Mouse (Mus musculus) heart, embryonic 10.5 days (tissue): ENCODE measurements at regions not wholly inside any gene's neighbourhood (a gene's known extent, or its start where the extent isn't known, plus 50 kb on each side); places are given as distances from the start of the nearest gene placed in this dataset.

Experiments used
- DNase-seq: peaks from one replicate; pipeline ENCODE4 v3.0.0-alpha.2; 2017; ENCODE audit warnings: low spot score
- H3K27ac ChIP-seq: fragments of 300-500 bp; sonication (generic); 2 replicates; pipeline ENCODE4 v1.5.1; 2016; ENCODE audit warnings: mild to moderate bottlenecking
- H3K27me3 ChIP-seq: fragments of 300-500 bp; sonication (generic); 2 replicates; pipeline ENCODE4 v1.6.1; 2016; ENCODE audit warnings: mild to moderate bottlenecking; ENCODE audit not compliant: poor library complexity, insufficient read depth, severe bottlenecking
- H3K36me3 ChIP-seq: fragments of 300-500 bp; sonication (generic); 2 replicates; pipeline ENCODE4 v1.6.1; 2016; ENCODE audit warnings: mild to moderate bottlenecking, moderate library complexity
- H3K4me1 ChIP-seq: fragments of 300-500 bp; sonication (generic); 2 replicates; pipeline ENCODE4 v1.6.1; 2016; ENCODE audit warnings: mild to moderate bottlenecking
- H3K4me3 ChIP-seq: fragments of 300-500 bp; sonication (generic); 2 replicates; pipeline ENCODE4 v1.5.1; 2016; ENCODE audit warnings: mild to moderate bottlenecking, moderate library complexity
- H3K9me3 ChIP-seq: fragments of 300-500 bp; sonication (generic); 2 replicates; pipeline ENCODE4 v1.6.1; 2016; ENCODE audit warnings: mild to moderate bottlenecking, moderate library complexity
- WGBS: fragments of 180-500 bp; shearing (Covaris S2); methylation state at CpG from one replicate; pipeline ENCODE4 v1.1.7; 2016; 5-methylcytosine and 5-hydroxymethylcytosine counted together

- H3K4me3 ChIP-seq, result no peak overlapping the region
- H3K4me1 ChIP-seq, result peaks cover 4% of the 10 kb centered on the region; the same call in 1 of the 2 replicates
- WGBS, result 40% methylated on average over 8 of the region's 9 CpGs
- peak overlapping the region; percentile 67; the same call in 1 of the 2 replicates for H3K27ac ChIP-seq
- no peaks in the 10 kb centered on the region for H3K9me3 ChIP-seq
- DNase-seq, result no peak
- H3K36me3 ChIP-seq, result no peaks in the 10 kb centered on the region
- no peaks in the 10 kb centered on the region for H3K27me3 ChIP-seq
Observed at GRCm38 (mm10) chr16:76216184-76216583, 157.4 kb downstream of the Nrip1 start.

- Histone ChIP-seq H3K9me3 (no peaks in the 10 kb centered on the region), H3K27me3 (no peaks in the 10 kb centered on the region), H3K36me3 (no peaks in the 10 kb centered on the region), H3K27ac (peak overlapping the region; percentile 23; the same call in 1 of the 2 replicates), H3K4me3 (no peak overlapping the region), H3K4me1 (peaks cover 4% of the 10 kb centered on the region; the same call in 1 of the 2 replicates)
- DNase-seq, result no peak
- WGBS, result 65% methylated on average over 5 of the region's 5 CpGs
Observed at GRCm38 (mm10) chr16:76215558-76215957, 158.1 kb downstream of the Nrip1 start.

- no peak for DNase-seq
- Histone ChIP-seq H3K27ac (no peak overlapping the region), H3K36me3 (no peaks in the 10 kb centered on the region), H3K27me3 (no peaks in the 10 kb centered on the region), H3K9me3 (no peaks in the 10 kb centered on the region), H3K4me3 (no peak overlapping the region), H3K4me1 (no peaks in the 10 kb centered on the region)
- 50% methylated on average over 11 of the region's 11 CpGs for WGBS
Observed at GRCm38 (mm10) chr16:76201773-76202571, 171.7 kb downstream of the Nrip1 start.

DNA sequence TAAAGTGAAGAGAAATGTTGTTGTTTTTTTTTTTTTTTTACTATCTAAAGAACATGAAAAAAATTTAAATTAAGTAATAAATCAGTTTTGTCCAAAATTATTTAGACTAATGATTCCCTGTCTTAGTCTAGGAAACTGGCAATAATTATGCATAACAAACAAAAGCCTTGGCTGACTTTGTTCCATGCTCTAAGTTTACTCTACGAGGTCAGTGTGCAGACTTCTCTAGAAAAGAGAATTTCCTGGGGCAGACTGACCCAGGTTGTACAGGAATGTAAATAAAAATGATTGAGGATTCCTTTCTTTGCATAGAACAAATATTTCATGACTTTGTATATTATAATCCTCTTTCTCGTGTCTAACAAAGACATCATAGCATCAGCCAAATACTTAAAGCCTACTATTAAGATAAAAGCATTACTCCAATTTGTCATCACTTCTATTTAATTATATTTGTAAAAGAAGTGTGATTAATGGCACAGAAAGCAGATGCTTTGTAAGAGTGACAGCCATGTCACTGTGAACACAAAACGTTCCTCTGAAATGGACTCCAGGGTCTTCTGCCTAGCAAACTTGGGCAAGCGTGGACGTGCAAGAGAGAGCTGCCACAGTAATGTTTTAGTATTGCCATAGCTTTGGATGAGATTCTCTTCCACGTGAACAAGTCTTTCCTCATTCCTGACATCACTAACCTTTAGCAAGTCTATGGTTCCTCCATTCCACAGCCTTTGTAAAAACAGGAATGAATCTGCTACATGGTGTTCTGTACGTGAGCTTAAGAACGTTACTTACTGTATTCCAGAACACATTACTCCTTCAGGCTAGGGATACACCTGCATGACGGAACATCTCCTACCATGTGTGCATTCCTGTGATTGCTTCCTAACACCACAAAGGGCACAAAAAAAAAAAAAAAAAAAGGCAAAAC is 172.6 kb downstream of the Nrip1 start:
- WGBS, result 76% methylated on average over 9 of the region's 9 CpGs

GRCm38 (mm10) chr16:76200268-76200667 is 173.4 kb downstream of the Nrip1 start:
- no peaks in the 10 kb centered on the region for H3K27me3 ChIP-seq
- DNase-seq, result no peak
- no peaks in the 10 kb centered on the region for H3K36me3 ChIP-seq
- no peaks in the 10 kb centered on the region for H3K9me3 ChIP-seq
- H3K27ac ChIP-seq, result no peak overlapping the region
- no peaks in the 10 kb centered on the region for H3K4me1 ChIP-seq
- WGBS, result 66% methylated on average over 3 of the region's 3 CpGs
- H3K4me3 ChIP-seq, result no peak overlapping the region

More for the DNA sequence above, 172.6 kb downstream of the Nrip1 start:
- Histone ChIP-seq H3K27me3 (no peaks in the 10 kb centered on the region), H3K27ac (no peak overlapping the region), H3K9me3 (no peaks in the 10 kb centered on the region), H3K36me3 (no peaks in the 10 kb centered on the region), H3K4me1 (no peaks in the 10 kb centered on the region), H3K4me3 (no peak overlapping the region)
- DNase-seq, result no peak

GRCm38 (mm10) chr16:76199006-76199405 is 174.6 kb downstream of the Nrip1 start:
- 81% methylated on average over 3 of the region's 3 CpGs for WGBS
- no peak overlapping the region for H3K4me3 ChIP-seq
- H3K9me3 ChIP-seq, result no peaks in the 10 kb centered on the region
- DNase-seq, result no peak
- H3K4me1 ChIP-seq, result no peaks in the 10 kb centered on the region
- no peaks in the 10 kb centered on the region for H3K36me3 ChIP-seq
- H3K27ac ChIP-seq, result no peak overlapping the region
- H3K27me3 ChIP-seq, result no peaks in the 10 kb centered on the region

GRCm38 (mm10) chr16:76194291-76194690 is 172.2 kb upstream of the Samsn1 start:
- DNase-seq, result no peak
- Histone ChIP-seq H3K4me1 (no peaks in the 10 kb centered on the region), H3K36me3 (no peaks in the 10 kb centered on the region), H3K27ac (no peak overlapping the region), H3K27me3 (no peaks in the 10 kb centered on the region), H3K4me3 (no peak overlapping the region), H3K9me3 (no peaks in the 10 kb centered on the region)
- WGBS, result 73% methylated on average over 2 of the region's 2 CpGs

DNA sequence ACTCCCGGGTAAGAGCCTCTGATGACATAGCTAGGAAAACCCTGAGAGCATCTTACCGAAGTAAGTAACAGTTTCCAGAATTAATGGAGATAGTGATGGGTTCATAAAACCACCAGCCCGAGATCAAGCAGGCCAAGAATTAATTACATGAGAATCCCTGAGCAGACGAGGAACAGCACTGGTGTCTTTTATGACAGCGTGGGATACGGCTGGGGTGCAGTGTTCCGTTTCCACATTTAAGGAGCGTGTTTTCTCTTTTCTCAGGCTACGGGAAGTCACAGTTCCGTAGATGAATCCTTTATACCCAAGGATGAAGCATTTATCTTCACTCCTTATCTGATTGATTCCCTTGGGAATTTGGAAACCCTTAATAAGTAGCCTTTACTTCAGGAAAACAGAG is 169.1 kb upstream of the Samsn1 start:
- Histone ChIP-seq H3K4me1 (no peaks in the 10 kb centered on the region), H3K27ac (no peak overlapping the region), H3K9me3 (no peaks in the 10 kb centered on the region), H3K36me3 (no peaks in the 10 kb centered on the region), H3K4me3 (no peak overlapping the region), H3K27me3 (no peaks in the 10 kb centered on the region)
- DNase-seq, result no peak
- WGBS, result 89% methylated on average over 10 of the region's 10 CpGs

- Histone ChIP-seq H3K27ac (no peak overlapping the region), H3K9me3 (no peaks in the 10 kb centered on the region), H3K4me1 (no peaks in the 10 kb centered on the region), H3K27me3 (no peaks in the 10 kb centered on the region), H3K4me3 (no peak overlapping the region), H3K36me3 (no peaks in the 10 kb centered on the region)
- DNase-seq, result no peak
- 84% methylated on average over 2 of the region's 2 CpGs for WGBS
Observed at GRCm38 (mm10) chr16:76183556-76183955, 161.5 kb upstream of the Samsn1 start.

DNA sequence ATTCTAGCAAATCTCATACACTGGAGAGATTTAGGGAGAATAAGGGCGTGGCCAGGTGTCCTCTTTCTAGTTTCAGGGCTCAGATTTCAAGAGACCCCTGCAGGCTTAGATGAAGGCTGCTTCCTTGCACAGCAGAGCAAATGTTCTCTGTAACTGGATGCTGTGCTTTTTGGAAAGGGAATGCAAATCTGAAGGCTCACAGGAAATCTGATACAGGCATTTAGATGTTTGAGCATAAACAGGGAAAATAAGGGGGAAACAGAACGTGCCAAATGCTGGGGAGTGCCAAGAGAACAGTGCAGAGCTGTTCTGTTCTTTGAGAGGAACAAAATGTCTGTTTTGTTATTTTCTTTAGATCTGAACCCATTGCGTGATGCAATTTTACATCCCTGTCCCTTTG is 161.0 kb upstream of the Samsn1 start:
- 27% methylated on average over 3 of the region's 3 CpGs for WGBS
- Histone ChIP-seq H3K4me3 (no peak overlapping the region), H3K4me1 (no peaks in the 10 kb centered on the region), H3K27ac (no peak overlapping the region), H3K9me3 (no peaks in the 10 kb centered on the region), H3K36me3 (no peaks in the 10 kb centered on the region), H3K27me3 (no peaks in the 10 kb centered on the region)
- no peak for DNase-seq

GRCm38 (mm10) chr16:76181596-76181995 is 159.5 kb upstream of the Samsn1 start:
- DNase-seq, result no peak
- Histone ChIP-seq H3K9me3 (no peaks in the 10 kb centered on the region), H3K4me3 (no peak overlapping the region), H3K27ac (no peak overlapping the region), H3K27me3 (no peaks in the 10 kb centered on the region), H3K4me1 (no peaks in the 10 kb centered on the region), H3K36me3 (no peaks in the 10 kb centered on the region)
- WGBS, result 81% methylated on average over 3 of the region's 3 CpGs

DNA sequence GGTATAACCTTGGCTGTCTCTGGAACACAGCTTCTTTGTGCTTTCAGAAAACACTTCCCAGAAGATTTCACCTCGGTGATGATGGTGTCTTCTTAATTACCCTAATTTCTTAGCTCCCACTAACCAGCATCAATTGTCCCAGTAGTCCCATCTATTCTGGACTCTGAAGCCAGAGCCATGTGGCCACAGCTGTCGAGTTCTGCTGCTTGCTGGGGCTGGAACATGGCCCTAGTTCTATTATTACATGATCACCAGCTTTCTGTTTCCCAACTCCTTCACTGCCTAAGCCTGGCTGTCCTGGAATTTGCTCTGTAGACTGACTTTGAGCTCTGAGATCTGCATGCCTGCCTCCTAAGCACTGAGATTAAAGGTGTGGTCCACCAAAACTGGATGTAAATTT is 145.6 kb upstream of the Samsn1 start:
- no peaks in the 10 kb centered on the region for H3K4me1 ChIP-seq
- 48% methylated on average over 2 of the region's 2 CpGs for whole genome bisulfite sequencing
- H3K27ac ChIP-seq, result no peak overlapping the region
- no peaks in the 10 kb centered on the region for H3K36me3 ChIP-seq
- no peaks in the 10 kb centered on the region for H3K27me3 ChIP-seq
- DNase-seq, result peak; percentile 28
- no peaks in the 10 kb centered on the region for H3K9me3 ChIP-seq
- H3K4me3 ChIP-seq, result no peak overlapping the region

GRCm38 (mm10) chr16:76160879-76161278 is 138.8 kb upstream of the Samsn1 start:
- WGBS, result 83% methylated on average over 5 of the region's 5 CpGs
- Histone ChIP-seq H3K27me3 (no peaks in the 10 kb centered on the region), H3K4me3 (no peak overlapping the region), H3K9me3 (no peaks in the 10 kb centered on the region), H3K4me1 (no peaks in the 10 kb centered on the region), H3K27ac (no peak overlapping the region), H3K36me3 (no peaks in the 10 kb centered on the region)
- no peak for DNase-seq
